Mouse (Mus musculus): ENCODE data around the gene Atf1. TPM values are rescaled to one million over a fixed set of nuclear protein-coding genes. Genes with fewer than 3 reads are reported as not detected.

Gene Atf1
- polyA plus RNA-seq, 1 experiment from 2014 or later = 31.8 TPM

GRCm38 (mm10) chr15:100227031-100227662 is 472 bp upstream of the Atf1 start:
- peak overlapping the region; percentile 98 for H3K27ac ChIP-seq (ENCODE audit: low read depth, low read length)
- ATAC-seq (ENCODE audit: low FRiP score) = no peak
- no peaks in the 10 kb centered on the region for H3K36me3 ChIP-seq (ENCODE audit: control insufficient read depth, insufficient read depth, low read length)
- H3K4me1 ChIP-seq (ENCODE audit: control insufficient read depth, insufficient read depth, low read length) = peaks cover 9% of the 10 kb centered on the region
- WGBS = 8% methylated on average over 17 of the region's 17 CpGs
- peak overlapping the region; percentile 61 for H3K4me3 ChIP-seq (ENCODE audit: low read depth, low read length)
- no peaks in the 10 kb centered on the region for H3K27me3 ChIP-seq (ENCODE audit: control insufficient read depth, insufficient read depth, low read length)
- H3K4me2 ChIP-seq = peak overlapping the region; percentile 81
- H3K9me3 ChIP-seq (ENCODE audit: control insufficient read depth, low read length) = peaks cover 4% of the 10 kb centered on the region; the same call in 1 of the 2 replicates
- no peak for DNase-seq (ENCODE audit: low spot score, missing footprints)
- peak overlapping the region; percentile 92 for H3K9ac ChIP-seq (ENCODE audit: low read length)

- ATAC-seq (ENCODE audit: low FRiP score) = peak; percentile 14
These were observed 1.1 kb downstream of the Atf1 start for GRCm38 (mm10) chr15:100228535-100229336.

GRCm38 (mm10) chr15:100230655-100231054 is 3.0 kb downstream of the Atf1 start:
- Histone ChIP-seq H3K9me3 (ENCODE audit: control insufficient read depth, low read length) (no peaks in the 10 kb centered on the region), H3K36me3 (ENCODE audit: control insufficient read depth, insufficient read depth, low read length) (no peaks in the 10 kb centered on the region), H3K27me3 (ENCODE audit: control insufficient read depth, insufficient read depth, low read length) (no peaks in the 10 kb centered on the region), H3K4me2 (no peak overlapping the region), H3K9ac (ENCODE audit: low read length) (no peak overlapping the region), H3K4me1 (ENCODE audit: control insufficient read depth, insufficient read depth, low read length) (peaks cover 9% of the 10 kb centered on the region), H3K27ac (ENCODE audit: low read depth, low read length) (no peak overlapping the region), H3K4me3 (ENCODE audit: low read depth, low read length) (no peak overlapping the region)
- whole genome bisulfite sequencing = 74% methylated on average over 1 of the region's 1 CpGs
- peak; percentile 76 for DNase-seq (ENCODE audit: low spot score, missing footprints)
- ATAC-seq (ENCODE audit: low FRiP score) = no peak

More at GRCm38 (mm10) chr15:100228535-100229336, 1.1 kb downstream of the Atf1 start:
- Histone ChIP-seq H3K9me3 (ENCODE audit: control insufficient read depth, low read length) (no peaks in the 10 kb centered on the region), H3K27me3 (ENCODE audit: control insufficient read depth, insufficient read depth, low read length) (no peaks in the 10 kb centered on the region), H3K4me1 (ENCODE audit: control insufficient read depth, insufficient read depth, low read length) (peaks cover 9% of the 10 kb centered on the region), H3K36me3 (ENCODE audit: control insufficient read depth, insufficient read depth, low read length) (no peaks in the 10 kb centered on the region), H3K4me2 (peak overlapping the region; percentile 81), H3K4me3 (ENCODE audit: low read depth, low read length) (peak overlapping the region; percentile 61), H3K9ac (ENCODE audit: low read length) (peak overlapping the region; percentile 92), H3K27ac (ENCODE audit: low read depth, low read length) (peak overlapping the region; percentile 98)
- 22% methylated on average over 16 of the region's 16 CpGs for WGBS
- peak; percentile 89 for DNase-seq (ENCODE audit: low spot score, missing footprints)

- Histone ChIP-seq H3K27ac (ENCODE audit: low read depth, low read length) (no peak overlapping the region), H3K9ac (ENCODE audit: low read length) (no peak overlapping the region), H3K27me3 (ENCODE audit: control insufficient read depth, insufficient read depth, low read length) (no peaks in the 10 kb centered on the region), H3K4me3 (ENCODE audit: low read depth, low read length) (no peak overlapping the region), H3K9me3 (ENCODE audit: control insufficient read depth, low read length) (no peaks in the 10 kb centered on the region), H3K4me2 (no peak overlapping the region), H3K4me1 (ENCODE audit: control insufficient read depth, insufficient read depth, low read length) (peaks cover 8% of the 10 kb centered on the region), H3K36me3 (ENCODE audit: control insufficient read depth, insufficient read depth, low read length) (0 out of 2 replicates have a peak, but pooled peaks cover 3% of the 10 kb centered on the region)
- DNase-seq (ENCODE audit: low spot score, missing footprints) = peak; percentile 47
- WGBS = 94% methylated on average over 14 of the region's 14 CpGs
- ATAC-seq (ENCODE audit: low FRiP score) = no peak
These were observed 4.3 kb downstream of the Atf1 start for GRCm38 (mm10) chr15:100231616-100232525.

GRCm38 (mm10) chr15:100235208-100235965 is 7.8 kb downstream of the Atf1 start:
- ATAC-seq (ENCODE audit: low FRiP score) = no peak
- 94% methylated on average over 12 of the region's 12 CpGs for WGBS

GRCm38 (mm10) chr15:100236952-100237351 is 9.3 kb downstream of the Atf1 start:
- H3K9me3 ChIP-seq (ENCODE audit: control insufficient read depth, low read length) = no peaks in the 10 kb centered on the region
- peaks cover 7% of the 10 kb centered on the region; the same call in 1 of the 2 replicates for H3K36me3 ChIP-seq (ENCODE audit: control insufficient read depth, insufficient read depth, low read length)
- no peak overlapping the region for H3K9ac ChIP-seq (ENCODE audit: low read length)
- H3K27ac ChIP-seq (ENCODE audit: low read depth, low read length) = no peak overlapping the region
- 92% methylated on average over 6 of the region's 6 CpGs for WGBS
- H3K27me3 ChIP-seq (ENCODE audit: control insufficient read depth, insufficient read depth, low read length) = no peaks in the 10 kb centered on the region
- H3K4me3 ChIP-seq (ENCODE audit: low read depth, low read length) = no peak overlapping the region
- no peak overlapping the region for H3K4me2 ChIP-seq
- DNase-seq (ENCODE audit: low spot score, missing footprints) (peak; percentile 68), ATAC-seq (ENCODE audit: low FRiP score) (no peak)
- H3K4me1 ChIP-seq (ENCODE audit: control insufficient read depth, insufficient read depth, low read length) = no peaks in the 10 kb centered on the region

More at GRCm38 (mm10) chr15:100235208-100235965, 7.8 kb downstream of the Atf1 start:
- Histone ChIP-seq H3K27me3 (ENCODE audit: control insufficient read depth, insufficient read depth, low read length) (no peaks in the 10 kb centered on the region), H3K27ac (ENCODE audit: low read depth, low read length) (no peak overlapping the region), H3K9ac (ENCODE audit: low read length) (no peak overlapping the region), H3K9me3 (ENCODE audit: control insufficient read depth, low read length) (no peaks in the 10 kb centered on the region), H3K36me3 (ENCODE audit: control insufficient read depth, insufficient read depth, low read length) (peaks cover 7% of the 10 kb centered on the region; the same call in 1 of the 2 replicates), H3K4me2 (no peak overlapping the region), H3K4me1 (ENCODE audit: control insufficient read depth, insufficient read depth, low read length) (no peaks in the 10 kb centered on the region), H3K4me3 (ENCODE audit: low read depth, low read length) (no peak overlapping the region)
- DNase-seq (ENCODE audit: low spot score, missing footprints) = no peak

- no peak overlapping the region for H3K4me3 ChIP-seq (ENCODE audit: low read depth, low read length)
- no peaks in the 10 kb centered on the region for H3K4me1 ChIP-seq (ENCODE audit: control insufficient read depth, insufficient read depth, low read length)
- no peak for ATAC-seq (ENCODE audit: low FRiP score)
- no peaks in the 10 kb centered on the region for H3K9me3 ChIP-seq (ENCODE audit: control insufficient read depth, low read length)
- H3K4me2 ChIP-seq = no peak overlapping the region
- H3K9ac ChIP-seq (ENCODE audit: low read length) = no peak overlapping the region
- H3K27me3 ChIP-seq (ENCODE audit: control insufficient read depth, insufficient read depth, low read length) = no peaks in the 10 kb centered on the region
- DNase-seq (ENCODE audit: low spot score, missing footprints) = peak; percentile 12
- peaks cover 13% of the 10 kb centered on the region for H3K36me3 ChIP-seq (ENCODE audit: control insufficient read depth, insufficient read depth, low read length)
- H3K27ac ChIP-seq (ENCODE audit: low read depth, low read length) = no peak overlapping the region
- WGBS = 95% methylated on average over 6 of the region's 6 CpGs
These were observed 14.2 kb downstream of the Atf1 start for GRCm38 (mm10) chr15:100241780-100242179.

- Histone ChIP-seq H3K9ac (ENCODE audit: low read length) (no peak overlapping the region), H3K9me3 (ENCODE audit: control insufficient read depth, low read length) (no peaks in the 10 kb centered on the region), H3K4me2 (no peak overlapping the region), H3K36me3 (ENCODE audit: control insufficient read depth, insufficient read depth, low read length) (peaks cover 17% of the 10 kb centered on the region), H3K27ac (ENCODE audit: low read depth, low read length) (no peak overlapping the region), H3K4me3 (ENCODE audit: low read depth, low read length) (no peak overlapping the region), H3K4me1 (ENCODE audit: control insufficient read depth, insufficient read depth, low read length) (no peaks in the 10 kb centered on the region), H3K27me3 (ENCODE audit: control insufficient read depth, insufficient read depth, low read length) (no peaks in the 10 kb centered on the region)
- WGBS = 97% methylated on average over 7 of the region's 7 CpGs
- DNase-seq (ENCODE audit: low spot score, missing footprints) = no peak
- ATAC-seq (ENCODE audit: low FRiP score) = no peak
These were observed 18.3 kb downstream of the Atf1 start for GRCm38 (mm10) chr15:100245951-100246350.

Data from midbrain, embryonic 11.5 days (tissue).